Mouse (Mus musculus): Measurements from ENCODE around the gene Hnrnph1. TPM values are rescaled to one million over a fixed set of nuclear protein-coding genes. Genes with fewer than 3 reads are reported as not detected.

The Hnrnph1 gene
- polyA plus RNA-seq (2015; fragmentation: Nextera tagmentation; extraction: Ambion mirVana): 123 and 133 TPM in 2 replicates

GRCm38 (mm10) chr11:50376911-50377891, at the start of gene Hnrnph1:
Gene Hnrnph1 (plus strand): TSS chr11:50376990.

GRCm38 (mm10) chr11:50354162-50354561, 22.6 kb upstream of the Hnrnph1 start, which contains the start of gene Cby3:
Gene Cby3 (plus strand): TSS chr11:50354462.

GRCm38 (mm10) chr11:50430277-50431133, 53.7 kb downstream of the Hnrnph1 start, which contains the start of gene Rufy1:
Gene Rufy1 (minus strand): TSS chr11:50431125.

MicroRNAs within 50 kb of the gene (microRNA counts, 519-probe panel; counts per million panel counts)
- microRNA mmu-miR-804: 2,445 counts per million, percentile 34 among the panel's probes with 10 or more counts

Small RNAs within 50 kb of the gene (microRNA-seq; reads per million reads assigned to microRNA genes)
- not detected for gene Mir804

Other genes with a start within 250 kb of the Hnrnph1 start
- 21.1 and 23.4 TPM in 2 replicates for gene Tbc1d9b, start 245.6 kb upstream of the Hnrnph1 start, polyA plus RNA-seq (2015; fragmentation: Nextera tagmentation; extraction: Ambion mirVana)
- 5.9 and 6.4 TPM in 2 replicates for gene Mrnip, start 202.5 kb upstream of the Hnrnph1 start, polyA plus RNA-seq (2015; fragmentation: Nextera tagmentation; extraction: Ambion mirVana)
- 229 and 266 TPM in 2 replicates for gene Sqstm1, start 166.2 kb upstream of the Hnrnph1 start, polyA plus RNA-seq (2015; fragmentation: Nextera tagmentation; extraction: Ambion mirVana)
- 23.9 and 25.8 TPM in 2 replicates for gene Mgat4b, start 166.1 kb upstream of the Hnrnph1 start, polyA plus RNA-seq (2015; fragmentation: Nextera tagmentation; extraction: Ambion mirVana)
- gene Ltc4s, start 138.4 kb upstream of the Hnrnph1 start, polyA plus RNA-seq (2015; fragmentation: Nextera tagmentation; extraction: Ambion mirVana): 8.2 and 41.4 TPM in 2 replicates
- gene Maml1, start 84.7 kb upstream of the Hnrnph1 start, polyA plus RNA-seq (2015; fragmentation: Nextera tagmentation; extraction: Ambion mirVana): 2.7 and 3.1 TPM in 2 replicates
- 179 and 207 TPM in 2 replicates for gene Canx, start 51.3 kb upstream of the Hnrnph1 start, polyA plus RNA-seq (2015; fragmentation: Nextera tagmentation; extraction: Ambion mirVana)
- gene Cby3, start 22.5 kb upstream of the Hnrnph1 start, polyA plus RNA-seq (2015; fragmentation: Nextera tagmentation; extraction: Ambion mirVana): 0.31 and 0.45 TPM in 2 replicates
- gene Rufy1, start 54.1 kb downstream of the Hnrnph1 start, polyA plus RNA-seq (2015; fragmentation: Nextera tagmentation; extraction: Ambion mirVana): 19.7 and 19.9 TPM in 2 replicates
- gene Adamts2, start 225.1 kb downstream of the Hnrnph1 start, polyA plus RNA-seq (2015; fragmentation: Nextera tagmentation; extraction: Ambion mirVana): 29.8 and 30.2 TPM in 2 replicates

All from urinary bladder, postnatal 0 days (tissue).